Mouse (Mus musculus) spleen, adult 2 months (tissue): ENCODE measurements at regions not wholly inside any gene's neighbourhood (a gene's known extent, or its start where the extent isn't known, plus 50 kb on each side); places are given as distances from the start of the nearest gene placed in this dataset.

Experiments
- CTCF ChIP-seq: fragments of 200-500 bp; IDR thresholded peaks from 2 replicates; pipeline ENCODE4 v1.5.1; 2011; ENCODE audit warnings: mild to moderate bottlenecking, inconsistent platforms; ENCODE audit not compliant: insufficient read depth, insufficient read length, insufficient replicate concordance; ENCODE audit errors: extremely low read depth
- POLR2A ChIP-seq: fragments of 200-500 bp; IDR thresholded peaks from 2 replicates; pipeline ENCODE4 v1.6.1; 2011; ENCODE audit warnings: low read depth, low read length, inconsistent platforms

GRCm38 (mm10) chrX:11707330-11707729, 379.7 kb downstream of the H2al1j start:
- TF ChIP-seq POLR2A (no peak), CTCF (no peak)
